Mouse (Mus musculus) heart, embryonic 16.5 days (tissue): ENCODE data around the gene Npl. TPM values are rescaled to one million over a fixed set of nuclear protein-coding genes. Genes with fewer than 3 reads are reported as not detected.
"Not testable (repeated sequence)": the region's sequence is repeated elsewhere in the genome, so short reads cannot be mapped to it uniquely, and the experiment has no call there.

ENCODE experiments used
- ATAC-seq: fragments of 200-750 bp; cut with Nextera tagmentation; replicated peaks from 2 replicates; pipeline ENCODE4 v1.8.0; 2017; ENCODE audit warnings: moderate number of reproducible peaks; ENCODE audit not compliant: insufficient read depth, low FRiP score; ENCODE audit errors: extremely low read depth
- H3K27ac ChIP-seq: fragments of 300-500 bp; sonication (generic); 2 replicates; pipeline ENCODE4 v1.5.1; 2014; ENCODE audit warnings: mild to moderate bottlenecking, low read length, control low read depth, moderate library complexity
- H3K27me3 ChIP-seq: fragments of 300-500 bp; sonication (generic); 2 replicates; pipeline ENCODE4 v1.6.1; 2014; ENCODE audit warnings: low read length, mixed read lengths; ENCODE audit not compliant: control insufficient read depth, insufficient read depth
- H3K36me3 ChIP-seq: fragments of 300-500 bp; sonication (generic); 2 replicates; pipeline ENCODE4 v1.6.1; 2014; ENCODE audit not compliant: control insufficient read depth, insufficient read depth
- H3K4me1 ChIP-seq: fragments of 300-500 bp; sonication (generic); 2 replicates; pipeline ENCODE4 v1.6.1; 2014; ENCODE audit warnings: low read length, mixed read lengths; ENCODE audit not compliant: control insufficient read depth, insufficient read depth
- H3K4me2 ChIP-seq: fragments of 300-500 bp; sonication (generic); 2 replicates; pipeline ENCODE4 v1.6.1; 2014; ENCODE audit warnings: low read depth, mild to moderate bottlenecking, control low read depth, low read length
- H3K4me3 ChIP-seq: fragments of 300-500 bp; sonication (generic); 2 replicates; pipeline ENCODE4 v1.5.1; 2014; ENCODE audit warnings: mild to moderate bottlenecking, control low read depth, low read length
- H3K9ac ChIP-seq: fragments of 300-500 bp; sonication (generic); 2 replicates; pipeline ENCODE4 v1.6.1; 2014; ENCODE audit warnings: low read length, control low read depth
- H3K9me3 ChIP-seq: fragments of 300-500 bp; sonication (generic); replicated peaks from 2 replicates; pipeline ENCODE4 v1.6.1; 2016; ENCODE audit warnings: low read length; ENCODE audit not compliant: control insufficient read depth
- WGBS: fragments of 180-500 bp; shearing (Covaris S2); extraction: QIAGEN DNeasy Blood & Tissue Kit; methylation state at CpG from one replicate; pipeline ENCODE4 v1.1.7; 2014; 5-methylcytosine and 5-hydroxymethylcytosine counted together
- polyA plus RNA-seq: library from polyadenylated mRNA; unstranded; fragments of >200 nt; fragmentation: Nextera tagmentation; extraction: Ambion mirVana; gene quantifications from 2 replicates; pipeline ENCODE4 v1.2.1, GENCODE M21; 2015

Npl gene
- polyA plus RNA-seq, 1 experiment from 2014 or later = 6.8 TPM

DNA sequence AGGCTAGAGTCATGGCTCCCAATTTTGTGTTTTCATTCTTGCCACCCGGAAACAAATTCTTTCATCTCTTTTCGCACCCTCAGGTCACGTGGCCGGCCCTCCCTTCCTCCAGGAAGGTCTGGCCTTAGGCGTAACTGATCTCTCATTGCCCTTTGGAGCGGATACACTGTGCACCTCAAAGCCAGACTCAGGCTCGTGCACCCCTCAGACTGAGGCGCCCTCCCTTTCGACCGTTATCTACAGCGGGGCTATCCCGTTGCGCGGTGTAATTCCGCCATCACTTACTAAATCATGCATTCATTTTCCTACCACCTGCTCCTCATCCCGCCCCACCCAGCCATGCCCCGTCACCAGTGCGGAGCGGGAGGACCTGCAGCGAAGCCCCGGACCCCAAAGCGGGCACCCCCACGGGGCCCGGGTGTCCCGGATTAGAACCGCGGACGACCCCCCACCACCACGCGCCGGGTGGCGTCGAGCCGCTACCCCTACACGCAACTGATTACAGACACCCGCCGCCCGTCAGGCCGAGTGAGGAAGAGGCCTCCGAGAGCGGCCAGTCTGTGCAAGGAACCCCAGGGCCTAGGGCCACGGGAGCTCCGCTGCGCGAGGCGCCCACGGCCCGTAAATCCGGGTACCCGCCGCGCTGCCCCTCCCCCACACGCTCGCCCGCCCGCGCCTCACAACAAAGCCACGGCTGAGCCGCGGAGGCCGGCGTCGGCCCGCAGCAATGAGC, 62.9 kb downstream of the Npl start:
- Histone ChIP-seq H3K27me3 (no peaks in the 10 kb centered on the region), H3K9me3 (no peaks in the 10 kb centered on the region), H3K4me2 (peak overlapping the region; percentile 83), H3K27ac (peak overlapping the region; percentile 70), H3K4me1 (peaks cover 24% of the 10 kb centered on the region), H3K4me3 (peak overlapping the region; percentile 87), H3K36me3 (peaks cover 5% of the 10 kb centered on the region; the same call in 1 of the 2 replicates), H3K9ac (peak overlapping the region; percentile 96)
- peak; percentile 59 for ATAC-seq
- WGBS = under 1% methylated on average over 64 of the region's 64 CpGs

DNA sequence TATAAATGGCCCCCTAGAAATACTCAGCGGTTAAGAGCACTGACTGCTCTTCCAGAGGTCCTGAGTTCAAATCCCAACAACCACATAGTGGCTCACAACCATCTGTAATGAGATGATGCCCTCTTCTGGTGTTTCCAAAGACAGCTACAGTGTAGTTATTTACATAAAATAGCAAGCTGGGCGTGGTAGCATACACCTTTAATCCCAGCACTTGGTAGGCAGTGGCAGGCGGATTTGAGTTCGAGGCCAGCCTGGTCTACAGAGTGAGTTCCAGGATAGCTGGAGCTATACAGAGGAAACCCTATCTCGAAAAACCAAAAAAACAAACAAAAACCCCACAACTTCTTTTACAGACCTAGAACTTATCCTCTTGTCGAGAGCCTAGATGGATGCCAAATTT, 63.7 kb downstream of the Npl start:
- not testable (repeated sequence) for H3K9me3 ChIP-seq, H3K27me3 ChIP-seq, H3K36me3 ChIP-seq, H3K27ac ChIP-seq, ATAC-seq
- WGBS = 9% methylated on average over 6 of the region's 6 CpGs
- Histone ChIP-seq H3K4me1 (peaks cover 24% of the 10 kb centered on the region), H3K4me2 (peak overlapping the region; percentile 83), H3K9ac (peak overlapping the region; percentile 96), H3K4me3 (peak overlapping the region; percentile 87)

DNA sequence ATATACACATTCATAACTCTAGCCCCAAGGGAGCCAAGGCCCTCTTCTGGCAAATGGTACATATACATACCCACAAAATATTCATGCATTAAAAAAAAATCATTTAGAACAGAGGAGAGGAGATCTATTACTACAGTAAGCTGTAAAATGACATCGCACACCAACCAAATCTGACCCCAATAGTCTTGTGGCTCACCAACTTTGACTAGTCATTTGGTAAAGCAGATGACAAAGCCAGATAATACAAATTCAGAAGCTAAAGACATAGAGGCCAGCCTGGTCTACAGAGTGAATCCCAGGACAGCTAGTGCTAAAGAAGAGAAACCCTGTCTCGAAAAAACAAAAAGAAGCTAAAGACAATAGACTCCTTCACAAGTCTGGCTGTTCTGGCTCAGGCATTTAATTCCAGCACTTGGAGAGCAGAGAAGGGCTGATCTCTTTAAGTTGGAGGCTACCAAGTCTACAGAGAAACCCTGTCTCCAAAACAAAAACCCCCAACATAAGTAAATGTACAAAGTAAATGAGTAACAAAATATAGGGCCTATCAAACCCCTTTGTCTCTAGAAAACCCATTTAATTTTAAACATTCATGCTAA, 64.5 kb downstream of the Npl start:
- 57% methylated on average over 2 of the region's 2 CpGs for WGBS
- peak overlapping the region; percentile 35 for H3K4me3 ChIP-seq
- H3K4me1 ChIP-seq = peaks cover 24% of the 10 kb centered on the region
- no peaks in the 10 kb centered on the region for H3K9me3 ChIP-seq
- no peaks in the 10 kb centered on the region for H3K27me3 ChIP-seq
- H3K27ac ChIP-seq = no peak overlapping the region
- ATAC-seq = no peak
- peak overlapping the region; percentile 16; the same call in 1 of the 2 replicates for H3K9ac ChIP-seq
- peak overlapping the region; percentile 83 for H3K4me2 ChIP-seq
- H3K36me3 ChIP-seq = peaks cover 17% of the 10 kb centered on the region

DNA sequence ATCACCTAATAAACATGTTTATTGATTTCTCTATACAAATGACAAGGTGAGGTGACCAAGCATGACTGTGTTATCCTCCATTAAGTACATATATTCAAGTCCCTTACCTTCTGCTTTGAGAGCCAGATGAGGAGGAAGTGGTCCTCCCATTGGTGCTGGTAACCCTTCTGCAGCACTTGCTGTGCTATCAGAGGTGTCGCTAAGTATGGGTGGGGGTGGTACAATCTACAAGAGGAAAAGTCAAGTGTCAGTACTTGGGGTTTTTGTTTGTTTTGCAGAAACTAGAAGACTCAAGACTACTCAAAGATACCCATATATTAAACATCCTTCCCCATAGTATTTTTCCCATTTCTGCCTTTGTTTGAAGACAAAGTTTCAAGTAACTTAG, 68.8 kb downstream of the Npl start:
- ATAC-seq = no peak
- H3K9ac ChIP-seq = no peak overlapping the region
- WGBS = 42% methylated on average over 1 of the region's 1 CpGs

DNA sequence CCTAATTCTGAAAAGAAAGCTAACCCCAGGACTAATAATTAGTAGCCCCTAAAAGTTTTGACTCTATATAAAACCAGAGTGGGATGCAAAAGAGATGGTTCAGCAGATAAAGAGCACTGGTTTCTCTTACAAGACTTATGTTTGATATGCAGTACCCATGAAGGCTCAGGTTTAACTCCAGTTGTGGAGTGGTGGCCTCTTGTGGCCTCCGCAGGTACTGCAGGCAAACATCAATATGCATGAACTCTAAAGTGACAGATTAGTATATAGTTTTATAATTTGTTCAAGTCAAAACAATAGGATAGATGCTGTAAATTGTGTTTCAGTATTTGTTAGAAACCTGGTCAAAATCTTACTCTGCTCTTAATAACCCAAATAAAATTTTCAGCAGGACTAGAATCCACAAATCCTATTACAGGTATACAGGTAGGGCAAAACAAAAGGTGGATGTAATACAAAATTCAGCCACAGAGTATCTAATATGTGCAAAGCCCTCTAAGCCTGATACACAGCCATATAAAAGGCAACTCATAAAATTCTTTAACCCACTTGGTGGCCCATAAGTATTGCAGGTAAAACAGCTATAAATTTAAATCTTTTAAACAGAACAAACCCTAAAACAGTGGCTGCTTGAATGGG, 69.3 kb downstream of the Npl start:
- Histone ChIP-seq H3K9ac (no peak overlapping the region), H3K27me3 (no peaks in the 10 kb centered on the region), H3K4me3 (no peak overlapping the region), H3K36me3 (peaks cover 48% of the 10 kb centered on the region), H3K4me2 (no peak overlapping the region), H3K9me3 (no peaks in the 10 kb centered on the region), H3K4me1 (peaks cover 17% of the 10 kb centered on the region), H3K27ac (no peak overlapping the region)
- WGBS = 55% methylated on average over 1 of the region's 1 CpGs
- ATAC-seq = no peak

More for the DNA sequence above, 68.8 kb downstream of the Npl start:
- Histone ChIP-seq H3K4me1 (peaks cover 20% of the 10 kb centered on the region), H3K36me3 (peaks cover 46% of the 10 kb centered on the region), H3K9me3 (no peaks in the 10 kb centered on the region), H3K4me3 (no peak overlapping the region), H3K4me2 (no peak overlapping the region), H3K27ac (no peak overlapping the region), H3K27me3 (no peaks in the 10 kb centered on the region)

DNA sequence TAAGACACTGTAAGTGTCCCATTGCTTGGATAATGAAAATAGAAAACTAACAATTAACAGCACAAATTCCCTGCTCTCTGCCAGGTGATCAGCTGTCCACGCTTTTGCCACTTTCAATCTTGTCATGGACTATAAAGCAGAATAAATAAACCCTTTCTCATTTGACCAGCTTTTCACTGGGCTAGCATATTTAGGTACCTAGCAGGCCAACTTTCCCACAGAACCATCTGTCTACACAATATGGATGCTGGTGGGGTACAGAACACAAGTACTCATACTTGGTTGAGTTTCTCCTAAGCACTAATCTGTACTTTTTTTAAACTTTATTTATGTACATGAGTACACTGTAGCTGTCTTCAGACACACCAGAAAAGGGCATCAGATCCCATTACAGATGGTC, 70.5 kb downstream of the Npl start:
- Histone ChIP-seq H3K4me3 (no peak overlapping the region), H3K36me3 (peaks cover 56% of the 10 kb centered on the region), H3K9ac (no peak overlapping the region), H3K4me2 (no peak overlapping the region), H3K4me1 (peaks cover 5% of the 10 kb centered on the region; the same call in 1 of the 2 replicates), H3K27ac (no peak overlapping the region), H3K27me3 (no peaks in the 10 kb centered on the region), H3K9me3 (no peaks in the 10 kb centered on the region)
- no peak for ATAC-seq
- 87% methylated on average over 1 of the region's 1 CpGs for WGBS

DNA sequence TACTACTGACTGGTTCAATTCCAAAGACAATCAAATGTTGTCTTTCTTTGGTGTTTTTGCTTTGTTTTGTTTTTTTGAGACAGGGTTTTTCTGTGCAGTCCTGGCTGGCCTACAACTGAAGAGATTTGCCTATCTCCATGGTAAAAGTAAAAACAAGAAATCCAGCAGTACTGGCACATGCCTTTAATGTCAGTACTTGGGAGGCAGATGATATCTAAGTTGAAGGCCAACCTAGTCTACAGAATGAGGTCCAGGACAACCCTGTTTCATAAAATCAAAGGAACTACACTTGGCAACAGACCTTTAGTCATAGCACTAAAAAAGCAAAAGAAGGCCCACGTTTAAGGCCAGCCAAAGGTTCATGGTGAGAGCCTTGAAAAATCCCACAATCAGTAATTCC, 88.0 kb downstream of the Npl start:
- no peak overlapping the region for H3K9ac ChIP-seq
- H3K4me2 ChIP-seq = no peak overlapping the region
- H3K4me3 ChIP-seq = no peak overlapping the region
- no peaks in the 10 kb centered on the region for H3K27me3 ChIP-seq
- WGBS = 71% methylated on average over 1 of the region's 1 CpGs
- H3K4me1 ChIP-seq = no peaks in the 10 kb centered on the region
- H3K36me3 ChIP-seq = peaks cover 56% of the 10 kb centered on the region
- no peaks in the 10 kb centered on the region for H3K9me3 ChIP-seq
- no peak overlapping the region for H3K27ac ChIP-seq
- ATAC-seq = no peak

DNA sequence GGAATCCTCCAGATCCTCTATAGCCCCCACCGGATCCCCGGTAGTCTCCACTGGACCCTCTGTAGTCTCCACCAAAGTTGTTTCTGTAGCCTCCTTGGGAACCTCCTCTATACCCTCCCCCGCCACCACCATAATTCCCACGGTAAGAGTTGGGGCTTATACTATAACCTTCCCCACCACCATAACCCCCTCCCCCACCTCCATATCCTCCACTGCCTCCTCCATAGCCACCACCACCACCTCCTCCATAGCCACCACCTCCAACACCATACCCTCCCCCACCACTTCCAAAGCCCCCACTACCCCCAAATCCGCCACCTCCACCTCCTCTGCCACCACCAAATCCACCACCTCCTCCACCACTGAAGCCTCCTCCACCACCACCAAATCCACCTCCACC, 93.7 kb downstream of the Npl start:
- no peaks in the 10 kb centered on the region for H3K27me3 ChIP-seq
- H3K4me2 ChIP-seq = no peak overlapping the region
- H3K27ac ChIP-seq = no peak overlapping the region
- H3K4me1 ChIP-seq = no peaks in the 10 kb centered on the region
- H3K9me3 ChIP-seq = no peaks in the 10 kb centered on the region
- no peak overlapping the region for H3K9ac ChIP-seq
- 90% methylated on average over 5 of the region's 5 CpGs for WGBS
- H3K36me3 ChIP-seq = peaks cover 42% of the 10 kb centered on the region
- H3K4me3 ChIP-seq = no peak overlapping the region
- ATAC-seq = 0 out of 2 replicates have a peak, but pooled peaks have one; percentile 14

DNA sequence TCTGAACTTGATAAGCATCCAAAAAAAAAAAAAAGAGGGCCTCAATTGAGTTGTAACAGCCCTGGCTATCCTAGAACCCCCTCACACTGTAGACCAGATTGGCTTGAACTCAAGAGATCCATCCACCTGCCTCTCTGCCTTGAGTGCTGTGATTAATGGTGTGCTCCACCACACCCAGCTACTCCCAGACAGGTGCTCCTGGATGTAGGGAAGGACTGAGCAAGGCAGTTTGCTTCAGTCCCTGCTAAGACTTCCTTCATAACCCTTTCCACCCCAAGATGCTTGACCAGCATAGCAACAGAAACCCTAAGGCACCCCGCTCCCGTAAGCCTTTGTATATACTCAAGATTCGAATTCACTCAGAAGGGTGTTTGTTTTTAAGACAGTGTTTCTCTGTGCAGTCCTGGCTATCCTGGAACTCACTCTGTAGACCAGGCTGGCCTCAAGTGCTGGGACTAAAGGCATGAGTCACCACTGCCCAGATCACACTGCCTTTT, 96.7 kb downstream of the Npl start:
- ATAC-seq = no peak
- Histone ChIP-seq H3K4me2 (no peak overlapping the region), H3K4me3 (no peak overlapping the region), H3K4me1 (no peaks in the 10 kb centered on the region), H3K27ac (no peak overlapping the region), H3K36me3 (peaks cover 20% of the 10 kb centered on the region), H3K27me3 (no peaks in the 10 kb centered on the region), H3K9ac (no peak overlapping the region), H3K9me3 (no peaks in the 10 kb centered on the region)
- 85% methylated on average over 3 of the region's 3 CpGs for WGBS
